Mouse (Mus musculus) heart, embryonic 15.5 days (tissue): ENCODE results near the gene Plb1. TPM values are rescaled to one million over a fixed set of nuclear protein-coding genes. Genes with fewer than 3 reads are reported as not detected.

Source experiments
- ATAC-seq: fragments of 200-750 bp; cut with Nextera tagmentation; replicated peaks from 2 replicates; pipeline ENCODE4 v1.8.0; 2017; ENCODE audit warnings: low read depth, moderate TSS enrichment; ENCODE audit not compliant: insufficient number of reproducible peaks, insufficient read depth, low FRiP score
- H3K27ac ChIP-seq: fragments of 300-500 bp; sonication (generic); 2 replicates; pipeline ENCODE4 v1.5.1; 2015; ENCODE audit warnings: mild to moderate bottlenecking, inconsistent platforms
- H3K27me3 ChIP-seq: fragments of 300-500 bp; sonication (generic); 2 replicates; pipeline ENCODE4 v1.6.1; 2015; ENCODE audit warnings: inconsistent platforms
- H3K36me3 ChIP-seq: fragments of 300-500 bp; sonication (generic); 2 replicates; pipeline ENCODE4 v1.6.1; 2015; ENCODE audit warnings: mild to moderate bottlenecking, inconsistent platforms
- H3K4me1 ChIP-seq: fragments of 300-500 bp; sonication (generic); replicated peaks from 2 replicates; pipeline ENCODE4 v1.6.1; 2015; ENCODE audit warnings: inconsistent platforms
- H3K4me2 ChIP-seq: fragments of 300-500 bp; sonication (generic); 2 replicates; pipeline ENCODE4 v1.6.1; 2015; ENCODE audit warnings: inconsistent platforms, mild to moderate bottlenecking, moderate library complexity
- H3K4me3 ChIP-seq: fragments of 300-500 bp; sonication (generic); 2 replicates; pipeline ENCODE4 v1.5.1; 2015; ENCODE audit warnings: mild to moderate bottlenecking, inconsistent platforms
- H3K9ac ChIP-seq: fragments of 300-500 bp; sonication (generic); 2 replicates; pipeline ENCODE4 v1.6.1; 2015; ENCODE audit warnings: mild to moderate bottlenecking, inconsistent platforms
- H3K9me3 ChIP-seq: fragments of 300-500 bp; sonication (generic); replicated peaks from 2 replicates; pipeline ENCODE4 v1.6.1; 2016; ENCODE audit warnings: inconsistent platforms
- WGBS: fragments of 180-500 bp; shearing (Covaris S2); methylation state at CpG from one replicate; pipeline ENCODE4 v1.1.7; 2015; ENCODE audit warnings: mixed read lengths; 5-methylcytosine and 5-hydroxymethylcytosine counted together
- polyA plus RNA-seq: library from polyadenylated mRNA; unstranded; fragments of >200 nt; fragmentation: Nextera tagmentation; extraction: Ambion mirVana; gene quantifications from 2 replicates; pipeline ENCODE4 v1.2.1, GENCODE M21; 2015

The Plb1 gene
- polyA plus RNA-seq, 1 experiment from 2014 or later, result 2.3 TPM

DNA sequence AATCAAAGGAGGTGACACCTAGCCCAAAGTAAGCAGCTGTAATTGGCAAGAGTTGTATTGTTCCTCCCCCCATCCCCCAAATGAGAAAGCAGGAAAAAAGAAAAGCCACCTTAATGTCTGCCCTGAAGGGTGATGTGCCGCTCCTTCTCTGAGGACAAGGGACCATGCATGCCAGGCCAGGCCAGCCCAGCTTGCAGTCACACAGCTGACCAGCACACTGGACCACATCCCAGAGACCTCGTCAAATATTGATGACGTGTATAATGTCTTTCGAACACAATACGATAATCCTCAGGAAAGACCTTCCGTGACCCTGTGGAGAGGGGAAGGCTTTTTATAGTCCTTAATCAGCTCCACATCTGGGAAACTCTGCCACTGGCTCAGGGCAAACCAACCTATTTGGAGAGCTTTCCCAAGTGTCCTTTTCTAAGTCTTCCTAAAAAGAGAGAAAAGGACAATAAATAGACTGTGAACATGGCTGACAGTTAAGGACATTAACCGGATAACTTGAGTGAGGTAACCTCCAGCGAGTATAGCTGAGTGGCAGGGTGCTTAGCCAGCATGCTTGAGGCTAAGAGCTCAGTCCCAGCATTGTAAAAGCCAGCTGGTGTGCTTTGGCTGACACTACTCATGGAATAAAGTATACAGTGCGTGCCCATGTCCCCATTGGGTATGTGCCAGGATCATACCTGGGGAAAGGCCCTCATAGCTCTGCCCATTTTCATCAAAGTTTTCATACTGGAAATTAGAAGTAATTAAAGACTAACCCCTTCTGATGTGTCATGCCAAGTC lies 162.8 kb downstream of the Plb1 start:
- H3K9me3 ChIP-seq, result no peaks in the 10 kb centered on the region
- WGBS, result 46% methylated on average over 9 of the region's 9 CpGs
- no peak overlapping the region for H3K4me2 ChIP-seq
- H3K27me3 ChIP-seq, result no peaks in the 10 kb centered on the region
- no peak overlapping the region for H3K4me3 ChIP-seq
- H3K4me1 ChIP-seq, result peaks cover 26% of the 10 kb centered on the region
- 0 out of 2 replicates have a peak overlapping the region, but pooled peaks have one; percentile 15 for H3K27ac ChIP-seq
- ATAC-seq, result no peak
- H3K9ac ChIP-seq, result no peak overlapping the region
- no peaks in the 10 kb centered on the region for H3K36me3 ChIP-seq

DNA sequence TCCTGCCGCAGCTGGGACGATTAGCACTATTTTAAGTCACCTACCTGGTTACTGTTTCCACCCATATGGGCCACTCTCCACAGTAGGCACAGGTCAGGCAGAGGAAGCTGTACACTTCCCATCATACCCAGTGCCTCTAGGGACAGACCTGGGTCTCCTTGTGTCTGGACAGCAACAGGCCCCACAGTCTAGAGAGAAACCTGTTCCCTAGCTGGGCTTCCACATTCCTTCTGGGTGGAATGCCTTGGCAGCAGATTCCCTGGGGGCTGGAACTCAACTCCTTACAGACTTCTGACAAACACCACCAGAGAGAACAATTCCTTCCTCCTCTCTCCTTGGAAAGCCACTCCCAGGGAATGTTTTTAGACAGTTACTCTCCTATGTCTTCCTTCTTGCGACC lies 165.2 kb downstream of the Plb1 start:
- Histone ChIP-seq H3K4me1 (peaks cover 26% of the 10 kb centered on the region), H3K27ac (peak overlapping the region; percentile 14; the same call in 1 of the 2 replicates), H3K4me3 (no peak overlapping the region), H3K36me3 (no peaks in the 10 kb centered on the region), H3K9ac (no peak overlapping the region), H3K4me2 (no peak overlapping the region), H3K27me3 (no peaks in the 10 kb centered on the region), H3K9me3 (no peaks in the 10 kb centered on the region)
- no peak for ATAC-seq
- WGBS, result 63% methylated on average over 3 of the region's 3 CpGs

DNA sequence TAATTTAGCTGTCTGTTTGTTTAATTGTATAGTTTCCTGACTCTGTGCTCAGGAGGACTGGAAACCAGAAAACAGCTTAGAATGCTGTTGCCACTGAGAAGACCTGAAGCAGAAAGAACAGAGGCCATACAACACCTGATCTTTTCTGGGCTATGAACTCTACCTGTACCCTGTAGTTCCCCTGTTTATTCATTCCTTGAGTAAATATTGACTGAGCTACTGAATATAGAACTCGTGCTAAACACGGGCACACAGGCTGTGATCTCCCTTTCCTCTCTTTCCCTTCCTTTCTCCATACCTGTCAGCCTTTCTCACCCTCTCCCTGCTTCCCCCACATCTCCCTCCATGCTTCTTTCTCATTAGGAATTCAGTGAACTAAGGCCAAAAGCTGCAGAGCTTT lies 168.4 kb downstream of the Plb1 start:
- no peaks in the 10 kb centered on the region for H3K9me3 ChIP-seq
- no peak overlapping the region for H3K4me2 ChIP-seq
- H3K9ac ChIP-seq, result no peak overlapping the region
- H3K27me3 ChIP-seq, result no peaks in the 10 kb centered on the region
- peaks cover 26% of the 10 kb centered on the region for H3K4me1 ChIP-seq
- H3K36me3 ChIP-seq, result no peaks in the 10 kb centered on the region
- WGBS, result 81% methylated on average over 2 of the region's 2 CpGs
- H3K27ac ChIP-seq, result no peak overlapping the region
- H3K4me3 ChIP-seq, result no peak overlapping the region
- ATAC-seq, result no peak

DNA sequence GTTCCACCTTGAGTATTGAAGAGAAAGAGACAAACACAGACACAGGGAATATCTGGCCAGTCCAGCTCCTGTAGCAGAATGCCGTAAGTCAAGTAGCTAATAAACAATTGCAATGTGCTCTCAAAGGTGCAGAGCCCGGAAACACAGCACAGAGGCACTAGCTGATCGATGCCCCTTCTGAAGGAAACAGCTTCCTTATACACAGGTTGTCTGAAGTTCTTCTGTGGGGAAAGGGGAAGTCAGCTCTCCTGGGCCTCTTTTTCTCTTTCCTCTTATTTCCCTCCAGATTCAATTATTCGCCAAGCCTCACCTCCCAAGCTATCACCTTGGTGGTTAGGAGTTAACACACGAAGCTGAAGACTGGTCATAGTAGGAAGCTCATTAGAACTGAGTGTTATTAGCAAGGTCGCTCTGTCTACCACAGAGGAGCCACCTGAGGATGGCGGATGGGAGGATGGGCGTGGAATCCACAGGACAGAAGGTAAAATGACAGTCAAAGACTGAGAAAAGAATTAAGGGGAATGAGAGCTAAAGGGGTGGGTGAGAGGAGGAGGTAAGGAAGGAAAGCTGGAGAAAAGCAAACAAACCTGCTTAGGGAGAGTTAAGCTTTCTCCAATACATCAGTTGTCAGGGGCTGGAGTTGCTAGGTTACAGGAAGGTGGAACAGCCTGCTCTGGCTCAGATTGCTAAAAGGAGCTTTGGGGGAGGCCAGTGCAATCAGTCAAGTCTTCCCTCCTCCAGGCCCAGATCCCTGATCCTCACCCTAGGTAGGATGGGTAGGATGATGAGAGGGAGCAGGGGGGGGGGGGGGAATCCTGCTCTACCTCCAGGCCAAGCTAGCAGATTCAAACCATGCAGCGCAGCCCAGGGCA lies 170.8 kb downstream of the Plb1 start:
- Histone ChIP-seq H3K36me3 (no peaks in the 10 kb centered on the region), H3K4me2 (no peak overlapping the region), H3K4me3 (no peak overlapping the region), H3K27me3 (no peaks in the 10 kb centered on the region), H3K9me3 (no peaks in the 10 kb centered on the region), H3K27ac (no peak overlapping the region), H3K4me1 (peaks cover 17% of the 10 kb centered on the region), H3K9ac (no peak overlapping the region)
- 81% methylated on average over 9 of the region's 9 CpGs for WGBS
- no peak for ATAC-seq

DNA sequence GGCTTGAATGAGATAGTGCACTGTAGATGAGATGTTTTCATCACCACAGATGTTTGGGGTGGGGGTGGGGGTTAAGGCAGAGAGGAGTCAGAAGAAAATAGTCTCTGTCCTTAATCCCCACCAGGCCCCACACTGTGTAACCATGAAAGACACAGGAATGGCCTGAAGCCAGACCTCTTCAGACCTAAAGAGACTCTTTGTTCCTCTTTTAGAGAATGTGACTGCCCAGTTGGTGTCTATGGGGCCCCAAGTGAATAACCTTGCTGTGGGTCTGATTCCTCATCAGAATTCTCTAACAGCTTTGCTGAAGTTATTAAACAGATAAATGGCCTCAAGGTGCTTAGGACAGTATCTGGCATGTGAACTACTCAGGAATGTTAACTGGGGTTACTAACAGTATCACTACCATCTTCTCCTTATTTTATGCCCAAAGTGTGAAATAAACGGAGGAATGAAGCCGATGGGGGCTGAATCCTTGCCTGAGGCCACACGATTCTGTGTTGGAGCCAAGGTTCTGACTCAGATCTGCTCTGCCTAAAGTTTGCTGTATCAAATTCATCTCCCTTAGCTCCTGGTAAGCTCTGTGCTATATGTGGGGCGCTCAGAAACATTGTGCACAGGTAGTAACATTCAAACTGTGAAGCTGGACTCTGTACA lies 172.8 kb downstream of the Plb1 start:
- ATAC-seq, result no peak
- H3K4me1 ChIP-seq, result peaks cover 19% of the 10 kb centered on the region
- no peak overlapping the region for H3K9ac ChIP-seq
- H3K27ac ChIP-seq, result 0 out of 2 replicates have a peak overlapping the region, but pooled peaks have one; percentile 7
- no peaks in the 10 kb centered on the region for H3K27me3 ChIP-seq
- 73% methylated on average over 4 of the region's 4 CpGs for WGBS
- H3K36me3 ChIP-seq, result no peaks in the 10 kb centered on the region
- no peaks in the 10 kb centered on the region for H3K9me3 ChIP-seq
- no peak overlapping the region for H3K4me2 ChIP-seq
- no peak overlapping the region for H3K4me3 ChIP-seq

DNA sequence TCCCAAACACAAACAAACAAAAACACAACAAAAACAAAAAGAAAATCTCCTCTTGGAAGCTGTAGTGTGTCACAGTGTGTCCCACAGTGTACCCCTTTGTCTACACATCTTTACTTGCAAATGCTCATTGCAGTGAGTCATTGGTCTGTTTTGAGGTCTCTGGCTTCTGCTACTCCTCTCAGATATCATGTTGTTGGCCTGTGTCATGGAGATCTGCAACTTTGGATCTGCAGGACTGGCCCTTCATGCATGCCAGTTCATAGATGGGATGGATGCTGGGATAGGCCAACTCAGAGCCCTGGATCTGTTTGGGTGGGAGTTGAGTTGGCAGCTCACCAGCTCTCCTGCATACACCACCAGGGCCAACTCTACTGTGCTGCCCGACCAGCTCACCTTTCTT lies 176.3 kb downstream of the Plb1 start:
- Histone ChIP-seq H3K4me2 (no peak overlapping the region), H3K36me3 (no peaks in the 10 kb centered on the region), H3K9ac (no peak overlapping the region), H3K4me3 (no peak overlapping the region), H3K27ac (peak overlapping the region; percentile 27; the same call in 1 of the 2 replicates), H3K4me1 (peaks cover 40% of the 10 kb centered on the region), H3K27me3 (no peaks in the 10 kb centered on the region), H3K9me3 (no peaks in the 10 kb centered on the region)
- 46% methylated on average over 1 of the region's 1 CpGs for WGBS
- no peak for ATAC-seq

DNA sequence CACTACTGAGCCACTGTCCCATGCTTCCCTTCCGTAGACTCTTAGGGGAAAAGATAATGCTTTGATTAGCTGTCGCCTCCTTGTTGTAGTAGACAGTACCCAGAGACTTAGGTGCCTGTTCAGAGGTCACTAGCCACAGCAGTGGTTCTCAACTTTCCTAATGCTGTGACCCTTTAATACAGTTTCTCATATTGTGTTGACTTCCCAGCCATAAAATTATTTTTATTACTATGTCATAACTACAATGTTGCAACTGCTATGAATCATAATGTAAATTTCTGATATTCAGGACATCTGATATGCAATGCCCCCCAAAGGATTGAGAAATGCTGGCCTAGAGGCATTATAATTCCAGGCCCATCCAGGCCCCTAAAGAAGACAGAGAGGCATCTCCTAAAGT lies 177.2 kb downstream of the Plb1 start:
- H3K9me3 ChIP-seq, result no peaks in the 10 kb centered on the region
- no peaks in the 10 kb centered on the region for H3K27me3 ChIP-seq
- no peak overlapping the region for H3K4me3 ChIP-seq
- H3K27ac ChIP-seq, result no peak overlapping the region
- 43% methylated on average over 2 of the region's 2 CpGs for whole genome bisulfite sequencing
- no peaks in the 10 kb centered on the region for H3K36me3 ChIP-seq
- no peak overlapping the region for H3K9ac ChIP-seq
- no peak for ATAC-seq
- peaks cover 49% of the 10 kb centered on the region for H3K4me1 ChIP-seq
- H3K4me2 ChIP-seq, result no peak overlapping the region

DNA sequence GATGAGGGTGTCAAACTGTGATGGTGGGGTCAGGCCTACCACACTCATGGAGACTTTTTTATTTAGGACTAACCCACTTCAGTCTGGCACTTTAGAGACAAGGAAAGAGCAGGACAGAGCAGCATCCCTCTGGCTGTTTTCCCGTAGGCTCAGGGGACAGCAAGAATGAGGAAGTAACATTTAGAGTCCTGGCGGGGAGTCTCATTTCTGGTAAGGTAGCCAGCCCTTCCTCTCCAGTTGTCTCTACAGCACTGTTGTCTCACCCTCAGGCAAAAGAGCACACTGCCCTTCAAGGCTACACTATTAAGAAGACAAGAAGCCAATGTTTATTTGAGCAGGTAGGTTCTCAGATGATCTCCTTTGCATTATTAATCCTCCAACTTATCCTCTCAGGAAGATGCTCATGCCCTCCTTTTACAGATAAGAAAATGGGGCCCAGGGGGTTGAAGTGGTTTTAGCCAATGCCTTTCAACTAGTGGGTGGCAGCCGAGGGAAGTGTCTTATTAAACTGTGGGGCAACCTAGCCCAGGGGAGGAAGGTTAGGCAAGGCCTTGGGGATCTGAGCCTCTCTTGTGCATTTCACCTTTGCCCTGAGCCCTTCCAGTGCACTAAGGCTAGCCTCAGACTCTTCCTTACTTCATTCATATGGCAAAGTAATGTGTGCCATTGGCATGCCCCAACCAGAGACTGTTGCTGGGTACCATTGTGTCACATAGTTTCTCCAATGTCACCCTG lies 178.6 kb downstream of the Plb1 start:
- no peak for ATAC-seq
- Histone ChIP-seq H3K4me3 (no peak overlapping the region), H3K4me2 (no peak overlapping the region), H3K9me3 (no peaks in the 10 kb centered on the region), H3K9ac (no peak overlapping the region), H3K36me3 (no peaks in the 10 kb centered on the region), H3K4me1 (peaks cover 49% of the 10 kb centered on the region), H3K27ac (no peak overlapping the region), H3K27me3 (no peaks in the 10 kb centered on the region)
- 58% methylated on average over 3 of the region's 3 CpGs for WGBS

DNA sequence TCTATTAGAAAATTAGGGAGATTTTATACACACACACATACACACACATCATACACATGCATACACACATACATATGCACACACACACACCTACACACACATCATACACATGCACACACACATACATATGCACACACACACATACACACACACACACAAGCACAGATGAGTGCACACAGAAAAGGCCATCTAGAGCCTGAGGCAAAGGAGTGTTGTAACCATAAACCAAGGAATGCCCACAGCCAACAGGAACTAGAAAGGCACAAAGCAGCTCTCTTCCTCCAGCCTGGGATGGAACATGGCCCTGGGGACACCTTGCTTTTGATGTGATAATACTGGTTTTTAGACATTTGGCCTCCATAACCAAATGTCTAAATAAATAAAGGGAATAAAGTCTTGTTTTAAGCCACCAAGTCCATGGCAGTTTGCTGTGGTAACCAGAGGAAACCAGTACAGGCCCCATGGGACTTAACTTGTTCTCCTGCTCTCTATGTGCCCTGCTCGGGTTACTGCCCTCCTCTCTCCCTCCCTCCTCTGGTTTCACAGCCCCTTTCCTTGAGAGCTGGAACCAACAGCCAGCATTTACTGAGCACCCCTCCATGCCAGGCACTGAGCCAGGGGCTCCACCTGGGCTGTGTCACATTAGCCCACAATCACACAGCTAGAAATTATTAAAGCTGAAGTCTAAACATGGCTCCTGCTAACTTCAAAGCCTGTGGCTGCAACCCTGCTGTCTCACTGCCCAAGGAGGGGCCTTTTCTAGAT lies 179.9 kb downstream of the Plb1 start:
- H3K4me2 ChIP-seq, result no peak overlapping the region
- ATAC-seq, result peak; percentile 32

DNA sequence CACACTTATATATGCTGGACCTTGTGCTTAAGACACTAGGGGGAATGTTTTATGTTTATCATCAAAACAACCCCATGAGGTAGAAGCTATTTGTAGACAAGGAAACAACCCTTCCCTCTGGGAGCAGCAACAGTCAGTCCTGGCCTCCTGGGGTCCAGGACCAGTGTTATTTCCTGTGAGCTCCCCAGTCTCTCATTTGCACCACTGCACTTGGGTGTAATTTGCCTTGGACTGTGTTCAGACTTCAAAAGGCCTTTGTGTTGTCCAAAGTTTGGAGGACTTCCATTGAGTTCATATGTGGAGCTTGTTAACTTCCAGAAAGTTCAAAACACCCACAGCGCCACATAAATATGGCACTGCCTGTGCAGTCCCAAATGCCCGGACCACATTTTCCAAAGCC lies 180.6 kb downstream of the Plb1 start:
- H3K4me2 ChIP-seq, result no peak overlapping the region

More for the DNA sequence above, 179.9 kb downstream of the Plb1 start:
- Histone ChIP-seq H3K4me1 (peaks cover 58% of the 10 kb centered on the region), H3K4me3 (no peak overlapping the region), H3K27me3 (no peaks in the 10 kb centered on the region), H3K27ac (peak overlapping the region; percentile 79), H3K9me3 (no peaks in the 10 kb centered on the region), H3K9ac (no peak overlapping the region), H3K36me3 (no peaks in the 10 kb centered on the region)
- WGBS, result 14% methylated on average over 1 of the region's 1 CpGs

More for the DNA sequence above, 180.6 kb downstream of the Plb1 start:
- Histone ChIP-seq H3K27ac (peak overlapping the region; percentile 79), H3K9ac (no peak overlapping the region), H3K9me3 (no peaks in the 10 kb centered on the region), H3K4me3 (no peak overlapping the region), H3K27me3 (no peaks in the 10 kb centered on the region), H3K36me3 (no peaks in the 10 kb centered on the region), H3K4me1 (peaks cover 58% of the 10 kb centered on the region)
- 69% methylated on average over 2 of the region's 2 CpGs for WGBS
- ATAC-seq, result no peak
